Mouse (Mus musculus) brain, embryonic 14.5 days (tissue): ENCODE data around the gene 4930550C14Rik. TPM values are rescaled to one million over a fixed set of nuclear protein-coding genes. Genes with fewer than 3 reads are reported as not detected.
A peak's percentile ranks its signal among the peaks of the same experiment; 100 is the strongest.

ENCODE experiments used
- DNase-seq: peaks from one replicate; pipeline ENCODE4 v3.0.0-alpha.2; 2011; ENCODE audit warnings: low read depth
- CTCF ChIP-seq: fragments of 200-500 bp; IDR thresholded peaks from 2 replicates; pipeline ENCODE4 v1.5.1; 2012; ENCODE audit warnings: inconsistent platforms, mild to moderate bottlenecking, moderate library complexity, borderline replicate concordance; ENCODE audit not compliant: insufficient read depth, insufficient read length; ENCODE audit errors: extremely low read depth
- POLR2A ChIP-seq: fragments of 200-500 bp; IDR thresholded peaks from 2 replicates; pipeline ENCODE4 v1.6.1; 2012; ENCODE audit warnings: mild to moderate bottlenecking, inconsistent platforms, borderline replicate concordance; ENCODE audit not compliant: poor library complexity, insufficient read depth, insufficient read length, severe bottlenecking; ENCODE audit errors: extremely low read depth
- polyA plus RNA-seq: library from polyadenylated mRNA; depleted of rRNA; stranded (reverse); fragments of >200 nt; gene quantifications from 2 replicates; pipeline ENCODE4 v1.2.3, GENCODE M21; 2012; rRNA removed

Gene 4930550C14Rik
- 0.09 and 0.25 TPM in 2 replicates for polyA plus RNA-seq

GRCm38 (mm10) chr9:53402291-53402711 is at the start of gene 4930550C14Rik:
TSS of gene 4930550C14Rik (plus strand) at chr9:53402325.
- DNase-seq: peak; percentile 72
- TF ChIP-seq CTCF (no peak), POLR2A (no peak)

GRCm38 (mm10) chr9:53353161-53353560 is 49.0 kb upstream of the 4930550C14Rik start:
- DNase-seq: no peak
- TF ChIP-seq CTCF (no peak), POLR2A (no peak)

GRCm38 (mm10) chr9:53356219-53357155 is 45.6 kb upstream of the 4930550C14Rik start:
- no peak for TF ChIP-seq CTCF
- TF ChIP-seq POLR2A: no peak
- no peak for DNase-seq

- no peak for DNase-seq
- TF ChIP-seq POLR2A (no peak), CTCF (no peak)
Observed at GRCm38 (mm10) chr9:53371339-53371738, 30.8 kb upstream of the 4930550C14Rik start.

GRCm38 (mm10) chr9:53375907-53376306 is 26.2 kb upstream of the 4930550C14Rik start:
- TF ChIP-seq POLR2A (no peak), CTCF (no peak)
- no peak for DNase-seq

GRCm38 (mm10) chr9:53376820-53377219 is 25.3 kb upstream of the 4930550C14Rik start:
- DNase-seq: no peak
- TF ChIP-seq POLR2A: no peak
- peak; percentile 21; the same call in 1 of the 2 replicates for TF ChIP-seq CTCF

GRCm38 (mm10) chr9:53377597-53377996 is 24.5 kb upstream of the 4930550C14Rik start:
- TF ChIP-seq POLR2A (no peak), CTCF (no peak)
- DNase-seq: no peak

- no peak for DNase-seq
- TF ChIP-seq CTCF (no peak), POLR2A (no peak)
Observed at GRCm38 (mm10) chr9:53378171-53378570, 24.0 kb upstream of the 4930550C14Rik start.

- DNase-seq: no peak
- TF ChIP-seq POLR2A (no peak), CTCF (no peak)
Observed at GRCm38 (mm10) chr9:53380595-53380994, 21.5 kb upstream of the 4930550C14Rik start.

- TF ChIP-seq POLR2A: no peak
- no peak for TF ChIP-seq CTCF
- no peak for DNase-seq
Observed at GRCm38 (mm10) chr9:53381113-53381615, 21.0 kb upstream of the 4930550C14Rik start.

- peak; percentile 96 for DNase-seq
Observed at GRCm38 (mm10) chr9:53383951-53384866, 17.9 kb upstream of the 4930550C14Rik start, which contains the start of gene Kdelc2. TSS of gene Kdelc2 (plus strand) at chr9:53384025.

More at GRCm38 (mm10) chr9:53383951-53384866, 17.9 kb upstream of the 4930550C14Rik start, which contains the start of gene Kdelc2:
- 0 out of 2 replicates have a peak, but pooled peaks have one; percentile 20 for TF ChIP-seq POLR2A
- TF ChIP-seq CTCF: no peak
